Mouse (Mus musculus) cortical plate, adult 2 months (tissue): ENCODE results near the gene Enkur.

Experiments used
- CTCF ChIP-seq: fragments of 200-500 bp; IDR thresholded peaks from 2 replicates; pipeline ENCODE4 v1.5.1; 2011; ENCODE audit warnings: mild to moderate bottlenecking, control low read depth, low read length; ENCODE audit not compliant: insufficient read depth; ENCODE audit errors: extremely low read depth
- POLR2A ChIP-seq: fragments of 200-500 bp; IDR thresholded peaks from 2 replicates; pipeline ENCODE4 v1.6.1; 2011; ENCODE audit warnings: mild to moderate bottlenecking, low read length, control low read depth; ENCODE audit not compliant: insufficient read depth; ENCODE audit errors: extremely low read depth

GRCm38 (mm10) chr2:21202754-21203153 is 2.4 kb downstream of the Enkur start:
- TF ChIP-seq CTCF = no peak
- no peak for TF ChIP-seq POLR2A
